Mouse (Mus musculus): ENCODE results near the gene Rel.
"Not testable (repeated sequence)": the region's sequence is repeated elsewhere in the genome, so short reads cannot be mapped to it uniquely, and the experiment has no call there.

Rel gene

GRCm38 (mm10) chr11:23770760-23771506 lies at the start of gene Rel:
Rel (minus strand) TSS chr11:23770970.
- DNase-seq (ENCODE audit: extremely low read depth, low read depth), result peak; percentile 60

GRCm38 (mm10) chr11:23818745-23819144 lies 48.0 kb upstream of the Rel start:
- DNase-seq (ENCODE audit: extremely low read depth, low read depth), result no peak

- no peak for DNase-seq (ENCODE audit: extremely low read depth, low read depth)
These were observed 40.0 kb upstream of the Rel start for GRCm38 (mm10) chr11:23810741-23811140.

- no peak for DNase-seq (ENCODE audit: extremely low read depth, low read depth)
These were observed 34.9 kb upstream of the Rel start for GRCm38 (mm10) chr11:23805716-23806115.

- no peak for DNase-seq (ENCODE audit: extremely low read depth, low read depth)
These were observed 32.4 kb upstream of the Rel start for GRCm38 (mm10) chr11:23803136-23803535.

GRCm38 (mm10) chr11:23802256-23802655 lies 31.5 kb upstream of the Rel start:
- no peak for DNase-seq (ENCODE audit: extremely low read depth, low read depth)

- no peak for DNase-seq (ENCODE audit: extremely low read depth, low read depth)
These were observed 31.1 kb upstream of the Rel start for GRCm38 (mm10) chr11:23801851-23802250.

- not testable (repeated sequence) for DNase-seq (ENCODE audit: extremely low read depth, low read depth)
These were observed 12.9 kb upstream of the Rel start for GRCm38 (mm10) chr11:23783677-23784076.

- DNase-seq (ENCODE audit: extremely low read depth, low read depth), result no peak
These were observed 12.3 kb upstream of the Rel start for GRCm38 (mm10) chr11:23783085-23783484.

- no peak for DNase-seq (ENCODE audit: extremely low read depth, low read depth)
These were observed 11.3 kb upstream of the Rel start for GRCm38 (mm10) chr11:23782038-23782437.

GRCm38 (mm10) chr11:23778787-23779201 lies 8.0 kb upstream of the Rel start:
- DNase-seq (ENCODE audit: extremely low read depth, low read depth), result no peak

- DNase-seq (ENCODE audit: extremely low read depth, low read depth), result no peak
These were observed 1.7 kb upstream of the Rel start for GRCm38 (mm10) chr11:23772471-23772870.

GRCm38 (mm10) chr11:23771507-23772097 lies 832 bp upstream of the Rel start:
- peak; percentile 26 for DNase-seq (ENCODE audit: extremely low read depth, low read depth)

- no peak for DNase-seq (ENCODE audit: extremely low read depth, low read depth)
These were observed 335 bp downstream of the Rel start for GRCm38 (mm10) chr11:23770510-23770759.

GRCm38 (mm10) chr11:23769686-23770509 lies 872 bp downstream of the Rel start:
- peak; percentile 75 for DNase-seq (ENCODE audit: extremely low read depth, low read depth)

GRCm38 (mm10) chr11:23769033-23769432 lies 1.7 kb downstream of the Rel start:
- DNase-seq (ENCODE audit: extremely low read depth, low read depth), result no peak

- DNase-seq (ENCODE audit: extremely low read depth, low read depth), result peak; percentile 46
These were observed 2.8 kb downstream of the Rel start for GRCm38 (mm10) chr11:23767928-23768327.

GRCm38 (mm10) chr11:23767369-23767768 lies 3.4 kb downstream of the Rel start:
- DNase-seq (ENCODE audit: extremely low read depth, low read depth), result not testable (repeated sequence)

GRCm38 (mm10) chr11:23762635-23763034 lies 8.1 kb downstream of the Rel start:
- no peak for DNase-seq (ENCODE audit: extremely low read depth, low read depth)

GRCm38 (mm10) chr11:23758218-23758617 lies 12.6 kb downstream of the Rel start:
- no peak for DNase-seq (ENCODE audit: extremely low read depth, low read depth)

GRCm38 (mm10) chr11:23754329-23754728 lies 16.4 kb downstream of the Rel start:
- no peak for DNase-seq (ENCODE audit: extremely low read depth, low read depth)

- no peak for DNase-seq (ENCODE audit: extremely low read depth, low read depth)
These were observed 17.5 kb downstream of the Rel start for GRCm38 (mm10) chr11:23753136-23753710.
